Mouse (Mus musculus): ENCODE results near the gene Napsa. TPM values are rescaled to one million over a fixed set of nuclear protein-coding genes. Genes with fewer than 3 reads are reported as not detected.
A peak's percentile ranks its signal among the peaks of the same experiment; 100 is the strongest.

The Napsa gene
- polyA plus RNA-seq, 1 experiment = not detected

GRCm38 (mm10) chr7:44543071-44543470 lies 29.1 kb upstream of the Napsa start:
- TF ChIP-seq MYOG (IDR thresholded peaks at IDR 0.05; ENCODE audit: control insufficient read depth, extremely low read depth, insufficient read length) (no peak), CEBPB (IDR thresholded peaks at IDR 0.05; ENCODE audit: low read depth) (no peak)
- Histone ChIP-seq H3K79me2 (ENCODE audit: control insufficient read depth, insufficient read depth) (peaks cover 22% of the 10 kb centered on the region), H3K79me3 (ENCODE audit: low read depth) (peaks cover 23% of the 10 kb centered on the region), H3ac (ENCODE audit: control insufficient read depth, insufficient read length, low read depth) (no peak overlapping the region), H3K36me3 (ENCODE audit: control insufficient read depth, insufficient read depth) (no peaks in the 10 kb centered on the region), H3K4me3 (ENCODE audit: insufficient read depth, poor library complexity, severe bottlenecking) (no peak overlapping the region), H3K27me3 (ENCODE audit: control insufficient read depth, insufficient read depth, insufficient read length) (no peaks in the 10 kb centered on the region)

DNA sequence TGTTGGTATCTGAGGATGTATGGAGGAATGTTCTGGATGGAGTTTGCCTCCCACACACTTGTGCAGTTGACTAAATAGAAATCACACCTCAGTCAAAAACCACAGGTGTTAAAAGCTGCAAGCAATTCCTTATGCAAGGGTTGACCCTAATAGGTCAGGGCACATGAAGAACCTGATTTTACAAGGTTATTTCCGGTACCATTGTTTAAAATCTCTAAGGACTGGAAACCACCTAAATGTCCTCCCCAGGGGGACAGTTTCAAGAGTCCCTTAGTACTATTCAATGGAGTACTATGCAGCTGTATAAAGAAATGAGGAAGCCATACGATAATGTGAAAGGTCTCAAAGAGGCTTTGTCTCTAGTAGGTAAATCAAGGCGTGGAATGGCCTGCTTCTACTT lies 25.9 kb upstream of the Napsa start:
- Histone ChIP-seq H3K36me3 (ENCODE audit: control insufficient read depth, insufficient read depth) (peaks cover 9% of the 10 kb centered on the region), H3K4me3 (ENCODE audit: insufficient read depth, poor library complexity, severe bottlenecking) (no peak overlapping the region), H3K79me2 (ENCODE audit: control insufficient read depth, insufficient read depth) (peaks cover 24% of the 10 kb centered on the region), H3K27me3 (ENCODE audit: control insufficient read depth, insufficient read depth, insufficient read length) (no peaks in the 10 kb centered on the region), H3K79me3 (ENCODE audit: low read depth) (peaks cover 23% of the 10 kb centered on the region), H3ac (ENCODE audit: control insufficient read depth, insufficient read length, low read depth) (no peak overlapping the region)
- TF ChIP-seq CTCF (IDR thresholded peaks at IDR 0.05; ENCODE audit: control insufficient read depth, insufficient read depth, insufficient read length) (no peak), CEBPB (IDR thresholded peaks at IDR 0.05; ENCODE audit: low read depth) (no peak), FOSL1 (IDR thresholded peaks at IDR 0.05; ENCODE audit: insufficient read depth, low read length, poor library complexity, severe bottlenecking) (no peak), MYOG (IDR thresholded peaks at IDR 0.05; ENCODE audit: control insufficient read depth, extremely low read depth, insufficient read length) (no peak), MAX (IDR thresholded peaks at IDR 0.05) (no peak), MYOD1 (IDR thresholded peaks at IDR 0.05; ENCODE audit: control insufficient read depth, insufficient read length, low read depth) (no peak), USF1 (IDR thresholded peaks at IDR 0.05; ENCODE audit: low read depth) (no peak)

- H3K27me3 ChIP-seq (ENCODE audit: control insufficient read depth, insufficient read depth, insufficient read length) = no peaks in the 10 kb centered on the region
- H3K4me3 ChIP-seq (ENCODE audit: insufficient read depth, poor library complexity, severe bottlenecking) = no peak overlapping the region
- H3K79me2 ChIP-seq (ENCODE audit: control insufficient read depth, insufficient read depth) = peaks cover 24% of the 10 kb centered on the region
- peaks cover 23% of the 10 kb centered on the region for H3K79me3 ChIP-seq (ENCODE audit: low read depth)
- no peak for TF ChIP-seq CTCF (IDR thresholded peaks at IDR 0.05; ENCODE audit: control insufficient read depth, insufficient read depth, insufficient read length)
- TF ChIP-seq USF1 (IDR thresholded peaks at IDR 0.05; ENCODE audit: low read depth) = no peak
- no peak for TF ChIP-seq MAX (IDR thresholded peaks at IDR 0.05)
- no peak for TF ChIP-seq FOSL1 (IDR thresholded peaks at IDR 0.05; ENCODE audit: insufficient read depth, low read length, poor library complexity, severe bottlenecking)
- TF ChIP-seq CEBPB (IDR thresholded peaks at IDR 0.05; ENCODE audit: low read depth) = no peak
- TF ChIP-seq MYOD1 (IDR thresholded peaks at IDR 0.05; ENCODE audit: control insufficient read depth, insufficient read length, low read depth) = no peak
- no peak for TF ChIP-seq MYOG (IDR thresholded peaks at IDR 0.05; ENCODE audit: control insufficient read depth, extremely low read depth, insufficient read length)
- peaks cover 9% of the 10 kb centered on the region for H3K36me3 ChIP-seq (ENCODE audit: control insufficient read depth, insufficient read depth)
- no peak overlapping the region for H3ac ChIP-seq (ENCODE audit: control insufficient read depth, insufficient read length, low read depth)
These were observed 25.1 kb upstream of the Napsa start for GRCm38 (mm10) chr7:44547041-44547440.

DNA sequence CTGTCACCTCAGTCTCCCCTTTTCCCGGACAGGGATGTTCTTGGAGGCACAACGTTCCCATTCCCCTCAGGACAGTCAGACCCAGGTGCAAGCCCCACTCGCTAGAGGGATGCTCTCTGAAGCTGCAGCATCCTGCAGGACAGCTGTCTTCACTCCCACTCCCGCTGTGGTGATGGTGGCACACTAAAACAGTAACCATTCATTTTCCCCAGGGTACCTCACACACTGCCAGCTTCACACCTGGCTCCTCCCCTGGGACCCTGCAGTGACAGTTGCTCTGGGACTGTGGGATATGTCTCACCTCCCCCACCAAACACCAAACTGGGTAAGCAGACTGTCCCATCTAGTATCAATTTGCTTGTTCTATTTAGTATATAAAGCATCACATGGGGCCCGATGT lies 24.5 kb upstream of the Napsa start:
- Histone ChIP-seq H3K36me3 (ENCODE audit: control insufficient read depth, insufficient read depth) (peaks cover 9% of the 10 kb centered on the region), H3ac (ENCODE audit: control insufficient read depth, insufficient read length, low read depth) (peak overlapping the region; percentile 72), H3K27me3 (ENCODE audit: control insufficient read depth, insufficient read depth, insufficient read length) (no peaks in the 10 kb centered on the region), H3K79me2 (ENCODE audit: control insufficient read depth, insufficient read depth) (peaks cover 24% of the 10 kb centered on the region), H3K4me3 (ENCODE audit: insufficient read depth, poor library complexity, severe bottlenecking) (peak overlapping the region; percentile 60), H3K79me3 (ENCODE audit: low read depth) (peaks cover 23% of the 10 kb centered on the region)
- TF ChIP-seq USF1 (IDR thresholded peaks at IDR 0.05; ENCODE audit: low read depth) = no peak
- TF ChIP-seq CEBPB (IDR thresholded peaks at IDR 0.05; ENCODE audit: low read depth) = no peak
- no peak for TF ChIP-seq MAX (IDR thresholded peaks at IDR 0.05)

DNA sequence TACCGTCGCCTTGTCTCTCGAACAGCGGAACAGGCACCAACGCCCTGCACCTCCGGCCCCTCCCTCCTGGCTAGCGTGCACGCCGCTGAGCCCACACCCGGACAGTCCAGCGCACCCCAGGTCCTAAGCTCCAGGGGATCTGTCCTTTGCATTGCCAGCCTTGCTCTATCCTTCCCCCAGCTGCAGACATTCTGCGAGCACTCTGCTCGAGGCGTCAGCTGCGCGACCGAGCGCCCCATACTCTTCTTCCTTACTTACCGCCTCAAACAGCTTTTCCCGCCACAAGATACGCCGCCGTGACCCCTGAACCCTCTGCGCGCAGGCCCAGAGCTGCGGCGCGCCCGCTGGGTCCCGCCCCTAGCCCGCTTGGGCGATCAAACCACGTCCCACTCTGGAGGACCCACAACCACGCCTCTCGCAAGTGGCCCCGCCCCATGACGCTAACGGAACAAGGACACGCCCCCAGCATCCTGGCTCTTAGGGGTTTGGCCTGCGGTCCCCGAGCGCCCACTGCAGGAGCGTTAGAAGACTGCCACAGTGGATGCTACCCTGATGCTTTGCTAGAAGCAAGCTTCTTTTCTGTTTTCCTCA lies 23.6 kb upstream of the Napsa start, which contains the start of gene Pold1:
Gene Pold1 (minus strand): TSS at position 353 of the 591 bp plus-strand sequence.
- Histone ChIP-seq H3K27me3 (ENCODE audit: control insufficient read depth, insufficient read depth, insufficient read length) (no peaks in the 10 kb centered on the region), H3K36me3 (ENCODE audit: control insufficient read depth, insufficient read depth) (peaks cover 9% of the 10 kb centered on the region), H3K4me3 (ENCODE audit: insufficient read depth, poor library complexity, severe bottlenecking) (peak within 1 kb of the TSS; percentile 60), H3K79me3 (ENCODE audit: low read depth) (peaks cover 23% of the 10 kb centered on the region), H3K79me2 (ENCODE audit: control insufficient read depth, insufficient read depth) (peaks cover 24% of the 10 kb centered on the region), H3ac (ENCODE audit: control insufficient read depth, insufficient read length, low read depth) (peak within 1 kb of the TSS; percentile 72)
- peak; percentile 46 for TF ChIP-seq MAX (IDR thresholded peaks at IDR 0.05)
- TF ChIP-seq MYOG (IDR thresholded peaks at IDR 0.05; ENCODE audit: control insufficient read depth, extremely low read depth, insufficient read length) = no peak
- no peak for TF ChIP-seq FOSL1 (IDR thresholded peaks at IDR 0.05; ENCODE audit: insufficient read depth, low read length, poor library complexity, severe bottlenecking)
- peak; percentile 56 for TF ChIP-seq CTCF (IDR thresholded peaks at IDR 0.05; ENCODE audit: control insufficient read depth, insufficient read depth, insufficient read length)
- no peak for TF ChIP-seq USF1 (IDR thresholded peaks at IDR 0.05; ENCODE audit: low read depth)
- no peak for TF ChIP-seq MYOD1 (IDR thresholded peaks at IDR 0.05; ENCODE audit: control insufficient read depth, insufficient read length, low read depth)
- TF ChIP-seq CEBPB (IDR thresholded peaks at IDR 0.05; ENCODE audit: low read depth) = no peak

DNA sequence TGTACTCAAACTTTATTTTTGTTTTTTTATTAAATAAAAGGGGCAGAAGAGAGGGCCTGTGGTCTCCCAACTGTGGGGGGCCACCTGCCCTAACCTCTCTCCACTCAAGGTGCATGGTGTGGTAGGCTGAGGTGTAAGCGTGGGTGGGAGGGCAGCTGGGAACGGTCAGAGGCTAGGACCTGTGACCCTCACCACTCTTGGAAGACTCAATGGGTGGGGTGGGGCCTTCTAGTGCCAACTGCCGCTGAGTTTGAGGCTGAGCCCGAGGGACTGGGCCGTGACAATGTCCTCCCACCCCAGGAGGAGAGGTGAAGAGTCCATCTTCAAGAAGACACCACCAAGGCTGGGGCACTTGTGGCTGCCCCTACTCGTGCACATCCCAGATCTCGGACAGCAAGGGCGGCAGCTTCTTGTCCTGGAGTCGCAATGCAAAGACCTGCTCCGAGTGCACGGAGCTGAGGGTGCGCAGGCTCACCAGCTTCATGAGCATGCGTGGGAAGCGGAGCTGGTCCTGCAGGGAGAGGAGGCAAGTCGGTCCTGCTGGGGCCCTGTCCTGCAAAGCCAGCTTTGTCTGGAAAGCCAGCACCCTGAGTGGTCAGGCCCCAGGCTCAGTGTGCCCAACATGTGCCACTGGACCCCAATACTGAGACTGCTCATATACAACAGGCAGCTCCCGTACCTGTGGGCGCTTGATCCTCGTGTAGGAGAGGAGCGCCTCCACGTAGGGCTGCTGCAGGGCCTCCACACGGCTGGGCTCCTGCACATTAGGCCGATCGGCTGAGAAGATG lies 22.4 kb upstream of the Napsa start:
- no peaks in the 10 kb centered on the region for H3K27me3 ChIP-seq (ENCODE audit: control insufficient read depth, insufficient read depth, insufficient read length)
- peaks cover 23% of the 10 kb centered on the region for H3K79me3 ChIP-seq (ENCODE audit: low read depth)
- H3K36me3 ChIP-seq (ENCODE audit: control insufficient read depth, insufficient read depth) = peaks cover 9% of the 10 kb centered on the region
- H3K4me3 ChIP-seq (ENCODE audit: insufficient read depth, poor library complexity, severe bottlenecking) = no peak overlapping the region
- H3K79me2 ChIP-seq (ENCODE audit: control insufficient read depth, insufficient read depth) = peaks cover 24% of the 10 kb centered on the region
- no peak overlapping the region for H3ac ChIP-seq (ENCODE audit: control insufficient read depth, insufficient read length, low read depth)
- TF ChIP-seq MAX (IDR thresholded peaks at IDR 0.05) (no peak), USF1 (IDR thresholded peaks at IDR 0.05; ENCODE audit: low read depth) (no peak), CTCF (IDR thresholded peaks at IDR 0.05; ENCODE audit: control insufficient read depth, insufficient read depth, insufficient read length) (no peak), FOSL1 (IDR thresholded peaks at IDR 0.05; ENCODE audit: insufficient read depth, low read length, poor library complexity, severe bottlenecking) (no peak), MYOD1 (IDR thresholded peaks at IDR 0.05; ENCODE audit: control insufficient read depth, insufficient read length, low read depth) (no peak), MYOG (IDR thresholded peaks at IDR 0.05; ENCODE audit: control insufficient read depth, extremely low read depth, insufficient read length) (no peak), CEBPB (IDR thresholded peaks at IDR 0.05; ENCODE audit: low read depth) (no peak)
